Mouse (Mus musculus) liver, adult 2 months (tissue): ENCODE measurements around the gene Rab11fip3.

Experiments used
- CTCF ChIP-seq: fragments of 200-500 bp; IDR thresholded peaks from 2 replicates; pipeline ENCODE4 v1.5.1; 2011; ENCODE audit warnings: low read depth, low read length, control low read depth
- POLR2A ChIP-seq: fragments of 200-500 bp; IDR thresholded peaks from 2 replicates; pipeline ENCODE4 v1.6.1; 2011; ENCODE audit warnings: low read length, control low read depth; ENCODE audit not compliant: insufficient read depth; ENCODE audit errors: extremely low read depth

GRCm38 (mm10) chr17:25951225-25951802 lies 118.0 kb downstream of the Rab11fip3 start:
- TF ChIP-seq POLR2A (no peak), CTCF (no peak)
